Mouse (Mus musculus) lung, embryonic 15.5 days (tissue): ENCODE measurements around the gene Zmiz2. TPM values are rescaled to one million over a fixed set of nuclear protein-coding genes. Genes with fewer than 3 reads are reported as not detected.
"Not testable (repeated sequence)": the region's sequence is repeated elsewhere in the genome, so short reads cannot be mapped to it uniquely, and the experiment has no call there.

Experiments used
- ATAC-seq: fragments of 200-750 bp; cut with Nextera tagmentation; 2 replicates; pipeline ENCODE4 v1.8.0; 2017; ENCODE audit warnings: moderate number of reproducible peaks, borderline replicate concordance; ENCODE audit not compliant: low FRiP score, low TSS enrichment; ENCODE audit errors: extremely low read depth
- H3K27ac ChIP-seq: fragments of 300-500 bp; sonication (generic); 2 replicates; pipeline ENCODE4 v1.5.1; 2015; ENCODE audit warnings: moderate library complexity, mild to moderate bottlenecking, inconsistent platforms
- H3K27me3 ChIP-seq: fragments of 300-500 bp; sonication (generic); 2 replicates; pipeline ENCODE4 v1.6.1; 2015; ENCODE audit warnings: inconsistent platforms
- H3K36me3 ChIP-seq: fragments of 300-500 bp; sonication (generic); 2 replicates; pipeline ENCODE4 v1.6.1; 2015; ENCODE audit warnings: inconsistent platforms
- H3K4me1 ChIP-seq: fragments of 300-500 bp; sonication (generic); 2 replicates; pipeline ENCODE4 v1.6.1; 2015; ENCODE audit warnings: inconsistent platforms
- H3K4me2 ChIP-seq: fragments of 300-500 bp; sonication (generic); 2 replicates; pipeline ENCODE4 v1.6.1; 2015; ENCODE audit warnings: inconsistent platforms, mild to moderate bottlenecking, moderate library complexity
- H3K4me3 ChIP-seq: fragments of 300-500 bp; sonication (generic); 2 replicates; pipeline ENCODE4 v1.5.1; 2015; ENCODE audit warnings: mild to moderate bottlenecking, inconsistent platforms
- H3K9ac ChIP-seq: fragments of 300-500 bp; sonication (generic); 2 replicates; pipeline ENCODE4 v1.6.1; 2015; ENCODE audit warnings: inconsistent platforms
- H3K9me3 ChIP-seq: fragments of 300-500 bp; sonication (generic); 2 replicates; pipeline ENCODE4 v1.6.1; 2016; ENCODE audit warnings: inconsistent platforms
- WGBS: fragments of 180-500 bp; shearing (Covaris S2); methylation state at CpG from one replicate; pipeline ENCODE4 v1.1.7; 2015; 5-methylcytosine and 5-hydroxymethylcytosine counted together
- polyA plus RNA-seq: library from polyadenylated mRNA; unstranded; fragments of >200 nt; fragmentation: Nextera tagmentation; extraction: Ambion mirVana; gene quantifications from 2 replicates; pipeline ENCODE4 v1.2.1, GENCODE M21; 2015

The Zmiz2 gene
- polyA plus RNA-seq, 1 experiment from 2014 or later: 10.7 TPM

DNA sequence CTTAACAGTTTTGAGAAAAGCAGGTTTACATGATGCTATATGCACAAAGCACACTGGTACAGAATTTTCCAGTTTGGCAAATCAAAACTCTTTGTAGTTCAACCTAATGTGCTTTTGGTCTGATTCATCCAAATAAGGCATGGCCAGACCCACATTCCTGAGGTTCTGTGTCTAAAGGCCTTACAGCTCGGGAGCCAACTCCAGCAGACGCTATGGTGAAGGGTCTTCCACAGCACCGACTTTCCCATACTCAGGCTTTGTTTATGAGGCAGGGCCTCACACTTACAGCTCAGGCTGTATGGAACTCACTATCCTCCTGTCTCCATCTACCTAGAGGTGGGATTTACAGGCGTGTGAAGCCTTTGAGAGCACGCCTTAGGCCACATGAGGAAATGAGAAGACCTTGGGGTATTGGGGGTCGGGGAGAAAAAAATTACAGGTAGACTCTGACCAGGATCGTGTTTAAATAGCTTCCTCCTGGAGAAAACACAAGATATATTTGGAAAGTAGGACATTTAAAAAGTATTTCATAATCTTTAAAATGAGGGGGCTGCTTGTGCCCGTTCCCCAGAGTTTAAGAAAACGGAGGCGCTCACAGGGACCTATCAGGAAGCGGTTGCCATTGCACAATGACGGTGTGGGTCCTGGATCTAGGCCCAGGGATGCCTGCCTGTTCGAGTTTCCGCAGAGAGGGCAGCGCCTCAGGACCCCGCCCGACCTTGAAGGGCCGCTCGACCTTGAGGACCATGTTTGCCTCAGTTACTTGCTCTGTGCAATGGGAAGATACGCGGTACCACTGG, 26.1 kb downstream of the Zmiz2 start, which contains the start of gene Ppia:
TSS of gene Ppia (plus strand) at position 693 of the 800 bp plus-strand sequence.
- Histone ChIP-seq H3K27ac (peak within 1 kb of the TSS; percentile 97), H3K36me3 (peaks cover 24% of the 10 kb centered on the region), H3K9me3 (no peaks in the 10 kb centered on the region), H3K9ac (peak within 1 kb of the TSS; percentile 91), H3K27me3 (no peaks in the 10 kb centered on the region), H3K4me2 (peak within 1 kb of the TSS; percentile 91), H3K4me1 (peaks cover 25% of the 10 kb centered on the region), H3K4me3 (peak within 1 kb of the TSS; percentile 76)
- WGBS: 3% methylated on average over 21 of the region's 21 CpGs
- ATAC-seq: peak; percentile 63

DNA sequence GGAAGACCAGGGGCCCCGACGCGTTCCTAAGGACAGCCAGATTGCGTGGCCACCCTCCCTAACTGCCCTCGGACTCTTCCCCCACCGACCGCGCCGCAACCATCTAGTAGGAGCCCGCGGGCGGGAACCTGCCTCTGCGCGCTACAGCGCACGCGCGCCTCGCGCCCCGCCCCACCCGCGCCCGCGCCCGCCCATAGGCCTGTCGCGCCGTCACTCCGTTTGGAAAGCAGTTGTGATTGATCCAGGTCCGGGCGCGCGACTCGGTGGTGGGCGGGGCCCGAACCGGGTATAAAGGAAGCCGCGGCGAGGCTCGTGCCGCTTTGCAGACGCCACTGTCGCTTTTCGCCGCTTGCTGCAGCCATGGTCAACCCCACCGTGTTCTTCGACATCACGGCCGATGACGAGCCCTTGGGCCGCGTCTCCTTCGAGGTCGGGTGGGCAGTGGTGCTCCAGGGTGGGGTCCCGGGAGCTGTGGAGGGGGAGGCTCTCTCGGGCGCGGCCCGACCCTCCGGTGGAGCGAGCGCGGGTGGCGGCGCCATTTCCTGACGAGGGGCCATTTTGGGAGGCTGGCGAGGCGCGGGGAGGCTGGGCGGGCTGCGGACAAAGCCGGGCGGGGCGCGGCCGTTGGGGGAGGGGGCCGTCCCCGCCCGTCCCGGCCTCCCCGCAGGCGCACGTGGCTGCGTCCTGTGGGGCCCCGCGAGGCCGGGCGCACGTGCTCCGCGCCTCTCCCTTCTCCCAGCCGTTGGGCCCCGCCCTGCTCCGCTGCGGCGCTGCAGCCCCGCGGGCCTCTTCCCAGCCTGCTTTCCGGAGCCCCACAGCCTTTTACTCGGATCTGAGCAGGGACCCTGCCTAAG, 26.9 kb downstream of the Zmiz2 start:
- Histone ChIP-seq H3K36me3 (peaks cover 33% of the 10 kb centered on the region), H3K27me3 (no peaks in the 10 kb centered on the region), H3K9ac (peak overlapping the region; percentile 91), H3K27ac (peak overlapping the region; percentile 97), H3K4me3 (peak overlapping the region; percentile 76), H3K9me3 (no peaks in the 10 kb centered on the region), H3K4me1 (peaks cover 25% of the 10 kb centered on the region), H3K4me2 (peak overlapping the region; percentile 91)
- ATAC-seq: peak; percentile 96
- under 1% methylated on average over 80 of the region's 102 CpGs for WGBS

DNA sequence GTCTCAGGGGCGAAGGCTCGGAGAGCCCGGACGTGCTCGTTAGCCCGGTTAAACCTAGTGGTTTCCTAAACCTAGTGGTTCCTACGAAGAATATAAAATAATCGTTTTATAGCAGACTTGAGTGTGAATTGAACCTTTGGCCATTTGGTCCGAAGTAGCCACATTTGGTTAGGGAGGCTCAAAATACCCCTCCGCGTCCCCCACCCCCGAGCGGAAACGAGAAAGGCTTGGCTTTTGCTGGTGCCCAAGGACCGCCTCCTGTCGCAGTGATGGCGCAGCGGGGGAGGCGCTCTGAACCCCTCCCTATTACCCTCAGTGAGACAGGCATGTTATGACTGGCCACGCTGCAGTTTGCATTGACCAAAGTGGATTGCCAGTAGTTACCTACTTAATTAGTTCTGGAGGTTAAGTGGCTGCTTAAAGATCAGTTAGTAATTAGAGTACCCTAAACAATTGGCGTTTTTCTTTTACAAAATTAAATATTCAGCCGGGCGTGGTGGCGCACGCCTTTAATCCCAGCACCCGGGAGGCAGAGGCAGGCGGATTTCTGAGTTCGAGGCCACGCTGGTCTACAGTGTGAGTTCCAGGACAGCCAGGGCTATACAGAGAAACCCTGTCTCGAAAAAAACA, 27.6 kb downstream of the Zmiz2 start:
- under 1% methylated on average over 30 of the region's 30 CpGs for WGBS
- ATAC-seq: peak; percentile 53; the same call in 1 of the 2 replicates
- peaks cover 25% of the 10 kb centered on the region for H3K4me1 ChIP-seq
- peaks cover 35% of the 10 kb centered on the region for H3K36me3 ChIP-seq
- H3K4me3 ChIP-seq: peak overlapping the region; percentile 76
- H3K9me3 ChIP-seq: no peaks in the 10 kb centered on the region
- no peaks in the 10 kb centered on the region for H3K27me3 ChIP-seq
- H3K9ac ChIP-seq: peak overlapping the region; percentile 91
- peak overlapping the region; percentile 91 for H3K4me2 ChIP-seq
- H3K27ac ChIP-seq: peak overlapping the region; percentile 97

DNA sequence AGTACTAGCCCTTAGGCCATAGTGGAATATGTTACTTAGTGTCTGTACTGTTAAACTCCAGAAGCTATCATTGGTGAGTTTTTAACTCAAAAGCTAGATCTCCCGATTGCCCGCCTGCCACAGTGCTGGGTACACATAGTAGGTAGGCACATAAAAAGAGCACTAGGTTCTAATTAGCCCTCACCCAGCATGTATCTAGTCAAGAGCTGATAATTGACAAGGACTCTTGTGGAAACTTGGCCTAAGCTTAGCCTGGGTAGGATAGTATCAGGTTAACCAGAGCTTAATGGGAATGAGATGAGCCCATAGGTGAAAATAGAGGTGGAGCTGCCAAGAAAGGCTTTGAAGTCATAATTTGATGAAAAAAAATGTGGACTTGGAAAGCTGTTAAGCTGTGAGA, 28.2 kb downstream of the Zmiz2 start:
- peak overlapping the region; percentile 97 for H3K27ac ChIP-seq
- H3K4me3 ChIP-seq: peak overlapping the region; percentile 76
- WGBS: 22% methylated on average over 2 of the region's 2 CpGs
- ATAC-seq: no peak
- H3K4me2 ChIP-seq: peak overlapping the region; percentile 91
- H3K9me3 ChIP-seq: no peaks in the 10 kb centered on the region
- peak overlapping the region; percentile 91 for H3K9ac ChIP-seq
- H3K36me3 ChIP-seq: peaks cover 40% of the 10 kb centered on the region
- peaks cover 25% of the 10 kb centered on the region for H3K4me1 ChIP-seq
- no peaks in the 10 kb centered on the region for H3K27me3 ChIP-seq

DNA sequence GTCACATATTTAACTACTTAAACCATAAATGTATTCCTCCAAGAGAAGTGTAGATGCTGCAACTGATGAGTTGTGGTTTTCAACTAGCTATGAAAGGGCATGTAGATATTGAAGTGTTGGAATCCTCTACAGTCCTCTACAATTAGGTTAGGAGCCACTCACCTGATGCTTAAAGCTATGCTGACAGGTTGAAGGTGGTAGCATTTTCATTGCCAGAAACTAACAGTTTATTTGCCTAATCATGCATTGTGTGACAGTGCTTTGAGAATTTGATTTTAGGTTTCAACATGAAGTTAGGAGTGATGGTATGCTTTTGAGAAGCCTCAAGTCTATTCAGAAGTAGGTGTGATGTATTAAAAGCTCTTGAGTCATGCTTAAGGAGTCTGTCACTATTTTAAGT, 28.6 kb downstream of the Zmiz2 start:
- H3K4me2 ChIP-seq: peak overlapping the region; percentile 91
- H3K36me3 ChIP-seq: peaks cover 42% of the 10 kb centered on the region
- peak overlapping the region; percentile 76 for H3K4me3 ChIP-seq
- no peaks in the 10 kb centered on the region for H3K27me3 ChIP-seq
- H3K4me1 ChIP-seq: peaks cover 25% of the 10 kb centered on the region
- H3K9ac ChIP-seq: peak overlapping the region; percentile 91
- no peak for ATAC-seq
- no peaks in the 10 kb centered on the region for H3K9me3 ChIP-seq
- no peak overlapping the region; the same call in 1 of the 2 replicates for H3K27ac ChIP-seq

DNA sequence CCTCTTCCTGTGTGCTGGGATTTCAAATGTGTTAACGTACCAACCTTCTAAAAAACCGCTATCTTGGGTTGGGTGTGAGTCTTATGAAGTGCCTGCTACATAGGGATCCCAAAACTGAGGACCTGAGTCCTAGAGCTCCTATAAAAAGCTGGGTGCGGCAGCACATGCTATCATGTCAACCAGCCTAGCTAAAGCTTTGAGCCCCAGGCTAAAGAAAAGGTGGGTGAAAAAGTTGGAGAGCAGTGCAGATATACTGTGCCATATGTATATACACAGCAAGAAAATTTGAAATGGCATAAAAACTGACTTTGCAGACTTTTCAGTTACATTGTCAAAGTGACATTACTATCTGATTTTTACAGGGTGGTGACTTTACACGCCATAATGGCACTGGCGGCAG, 29.9 kb downstream of the Zmiz2 start:
- H3K9ac ChIP-seq: no peak overlapping the region
- H3K9me3 ChIP-seq: no peaks in the 10 kb centered on the region
- 76% methylated on average over 5 of the region's 5 CpGs for WGBS
- no peak overlapping the region for H3K4me3 ChIP-seq
- peak overlapping the region; percentile 91; the same call in 1 of the 2 replicates for H3K4me2 ChIP-seq
- no peak for ATAC-seq
- H3K27ac ChIP-seq: no peak overlapping the region
- no peaks in the 10 kb centered on the region for H3K27me3 ChIP-seq
- H3K4me1 ChIP-seq: peaks cover 25% of the 10 kb centered on the region
- H3K36me3 ChIP-seq: peaks cover 50% of the 10 kb centered on the region

DNA sequence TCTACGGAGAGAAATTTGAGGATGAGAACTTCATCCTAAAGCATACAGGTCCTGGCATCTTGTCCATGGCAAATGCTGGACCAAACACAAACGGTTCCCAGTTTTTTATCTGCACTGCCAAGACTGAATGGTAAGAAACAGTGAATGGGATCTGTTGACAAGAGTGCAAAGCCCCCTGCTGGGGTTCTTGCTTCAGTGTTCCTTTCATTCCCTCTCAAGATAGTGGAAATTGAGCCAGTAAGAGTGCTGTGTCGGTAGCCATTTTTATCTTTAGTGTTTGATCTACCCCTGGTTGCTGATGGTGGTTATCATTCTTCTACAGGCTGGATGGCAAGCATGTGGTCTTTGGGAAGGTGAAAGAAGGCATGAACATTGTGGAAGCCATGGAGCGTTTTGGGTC, 30.3 kb downstream of the Zmiz2 start:
- H3K4me3 ChIP-seq, H3K9ac ChIP-seq, H3K27ac ChIP-seq, H3K9me3 ChIP-seq, H3K27me3 ChIP-seq, ATAC-seq, H3K4me2 ChIP-seq: not testable (repeated sequence)
- WGBS: 58% methylated on average over 4 of the region's 4 CpGs
- peaks cover 24% of the 10 kb centered on the region for H3K4me1 ChIP-seq
- H3K36me3 ChIP-seq: peaks cover 53% of the 10 kb centered on the region

DNA sequence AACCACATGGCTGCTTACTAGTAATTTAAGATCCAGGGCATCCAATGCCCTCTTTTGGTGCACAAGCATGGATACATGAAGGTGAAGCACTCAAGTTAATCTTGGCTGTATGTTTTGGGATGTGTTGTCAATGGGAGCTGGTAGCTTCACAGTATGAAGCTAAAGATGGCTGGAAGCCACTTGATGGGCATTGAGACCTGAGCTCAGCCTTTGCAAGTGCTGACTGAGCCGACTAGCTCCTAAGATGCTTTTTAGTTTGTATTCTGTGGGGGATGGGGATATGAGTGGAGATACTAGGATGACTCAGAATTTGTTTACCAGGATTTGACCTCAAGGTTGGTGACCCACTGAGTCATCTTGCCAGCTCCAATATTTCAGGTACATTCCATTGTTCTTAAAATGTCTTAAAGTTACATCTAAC, 31.4 kb downstream of the Zmiz2 start:
- Histone ChIP-seq H3K9me3 (no peaks in the 10 kb centered on the region), H3K4me3 (no peak overlapping the region), H3K4me1 (peaks cover 15% of the 10 kb centered on the region), H3K27me3 (no peaks in the 10 kb centered on the region), H3K27ac (no peak overlapping the region), H3K36me3 (peaks cover 60% of the 10 kb centered on the region), H3K4me2 (no peak overlapping the region), H3K9ac (no peak overlapping the region)
- WGBS: 11% methylated on average over 1 of the region's 1 CpGs
- ATAC-seq: no peak

DNA sequence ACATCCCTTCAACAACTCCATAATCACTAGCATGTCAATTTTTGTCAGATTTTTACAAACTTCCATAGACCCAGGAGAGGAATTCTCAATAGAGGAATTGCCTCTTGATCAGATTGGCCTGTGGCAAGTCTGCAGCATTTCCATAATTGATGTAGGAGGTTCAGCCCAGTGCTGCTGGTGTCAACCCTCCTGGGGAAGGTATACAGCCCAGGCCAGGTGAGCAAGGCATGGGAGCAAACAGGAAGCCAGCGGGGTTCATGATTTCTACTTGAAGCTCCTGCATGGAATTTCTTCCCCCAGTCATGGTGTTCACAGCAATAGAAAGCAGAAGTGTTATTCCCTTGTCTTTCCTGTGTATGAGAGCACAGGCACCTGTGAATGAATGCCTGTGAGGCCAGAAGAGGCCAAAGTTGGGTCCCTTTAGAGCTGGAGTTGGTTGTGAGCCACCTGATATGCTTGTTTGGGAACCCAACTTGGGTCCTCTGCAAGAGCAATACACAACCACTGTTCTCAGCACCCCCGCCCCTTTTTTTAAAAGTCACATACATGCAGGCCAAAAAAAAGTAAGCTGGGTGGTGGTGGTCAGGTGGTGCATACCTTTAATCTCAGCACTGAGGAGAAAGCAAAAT, 32.0 kb downstream of the Zmiz2 start:
- H3K4me3 ChIP-seq: no peak overlapping the region
- peaks cover 15% of the 10 kb centered on the region for H3K4me1 ChIP-seq
- H3K4me2 ChIP-seq: no peak overlapping the region
- 73% methylated on average over 2 of the region's 2 CpGs for WGBS
- H3K36me3 ChIP-seq: peaks cover 64% of the 10 kb centered on the region
- no peak overlapping the region for H3K9ac ChIP-seq
- H3K27ac ChIP-seq: no peak overlapping the region
- H3K9me3 ChIP-seq: no peaks in the 10 kb centered on the region
- no peak for ATAC-seq
- H3K27me3 ChIP-seq: no peaks in the 10 kb centered on the region

DNA sequence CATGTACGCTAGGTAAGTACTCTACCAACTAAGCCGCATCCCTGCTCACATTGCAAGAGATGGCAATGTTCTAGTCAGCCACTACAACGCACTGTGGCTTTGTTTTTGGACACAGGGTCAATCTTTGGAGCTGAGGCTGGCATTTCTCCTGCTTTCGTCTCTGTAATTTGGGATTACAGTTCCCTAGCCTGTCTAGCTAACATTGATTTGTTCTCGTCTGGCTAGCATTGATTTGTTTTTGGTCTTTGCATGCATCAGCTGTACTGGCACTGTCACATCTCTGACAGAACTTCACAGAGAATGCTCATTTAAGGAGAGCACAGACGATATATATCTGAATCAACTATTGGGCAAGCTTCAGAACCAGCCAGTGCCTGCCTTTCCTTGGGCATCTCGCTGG, 41.3 kb downstream of the Zmiz2 start:
- ATAC-seq: no peak
- WGBS: 94% methylated on average over 7 of the region's 7 CpGs
- no peak overlapping the region for H3K4me3 ChIP-seq
- no peak overlapping the region for H3K27ac ChIP-seq
- no peaks in the 10 kb centered on the region for H3K9me3 ChIP-seq
- no peak overlapping the region for H3K9ac ChIP-seq
- H3K36me3 ChIP-seq: peaks cover 91% of the 10 kb centered on the region
- no peaks in the 10 kb centered on the region for H3K27me3 ChIP-seq
- H3K4me1 ChIP-seq: no peaks in the 10 kb centered on the region
- H3K4me2 ChIP-seq: no peak overlapping the region

DNA sequence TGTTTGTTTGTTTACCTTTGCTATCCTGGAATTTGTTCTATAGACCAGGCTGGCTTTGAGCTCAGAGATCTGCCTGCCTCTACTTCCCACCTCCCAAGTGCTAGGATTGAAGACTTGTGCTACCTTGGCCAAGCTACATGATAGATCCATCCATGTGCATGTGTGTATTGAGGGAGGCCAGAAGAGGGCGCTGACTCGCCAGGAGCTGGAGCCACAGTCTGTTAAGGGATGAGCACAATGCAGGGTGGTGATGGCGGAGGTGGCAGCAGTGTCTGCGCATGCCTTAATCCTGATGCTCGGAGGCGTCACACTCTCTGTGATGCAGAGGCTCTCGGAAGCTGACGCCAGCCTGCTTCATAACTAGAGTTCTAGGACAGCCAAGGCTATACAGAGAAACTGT, 47.6 kb downstream of the Zmiz2 start:
- WGBS: 73% methylated on average over 8 of the region's 8 CpGs
- ATAC-seq: no peak
- H3K4me3 ChIP-seq: no peak overlapping the region

More for the DNA sequence above, 47.6 kb downstream of the Zmiz2 start:
- H3K27me3 ChIP-seq: no peaks in the 10 kb centered on the region
- H3K9me3 ChIP-seq: no peaks in the 10 kb centered on the region
- no peaks in the 10 kb centered on the region for H3K4me1 ChIP-seq
- peaks cover 67% of the 10 kb centered on the region for H3K36me3 ChIP-seq
- H3K4me2 ChIP-seq: no peak overlapping the region
- no peak overlapping the region for H3K27ac ChIP-seq
- H3K9ac ChIP-seq: no peak overlapping the region
